Mouse (Mus musculus) B cell, adult 62 days (primary cell): Measurements from ENCODE around the gene Cdk5r2. TPM values are rescaled to one million over a fixed set of nuclear protein-coding genes. Genes with fewer than 3 reads are reported as not detected.

Experiments used
- total RNA-seq: library from RNA; stranded (reverse); gene quantifications from 4 replicates; pipeline ENCODE4 v1.2.4, GENCODE M21; 2023

Cdk5r2 gene
- not detected in 4 replicates for total RNA-seq

GRCm38 (mm10) chr1:74854306-74855056 is at the start of gene Cdk5r2:
Gene Cdk5r2 (plus strand): TSS chr1:74854934.

GRCm38 (mm10) chr1:74885369-74886042 is 30.8 kb downstream of the Cdk5r2 start, which contains the start of gene Fev:
Gene Fev (minus strand): TSS chr1:74885419.

DNA sequence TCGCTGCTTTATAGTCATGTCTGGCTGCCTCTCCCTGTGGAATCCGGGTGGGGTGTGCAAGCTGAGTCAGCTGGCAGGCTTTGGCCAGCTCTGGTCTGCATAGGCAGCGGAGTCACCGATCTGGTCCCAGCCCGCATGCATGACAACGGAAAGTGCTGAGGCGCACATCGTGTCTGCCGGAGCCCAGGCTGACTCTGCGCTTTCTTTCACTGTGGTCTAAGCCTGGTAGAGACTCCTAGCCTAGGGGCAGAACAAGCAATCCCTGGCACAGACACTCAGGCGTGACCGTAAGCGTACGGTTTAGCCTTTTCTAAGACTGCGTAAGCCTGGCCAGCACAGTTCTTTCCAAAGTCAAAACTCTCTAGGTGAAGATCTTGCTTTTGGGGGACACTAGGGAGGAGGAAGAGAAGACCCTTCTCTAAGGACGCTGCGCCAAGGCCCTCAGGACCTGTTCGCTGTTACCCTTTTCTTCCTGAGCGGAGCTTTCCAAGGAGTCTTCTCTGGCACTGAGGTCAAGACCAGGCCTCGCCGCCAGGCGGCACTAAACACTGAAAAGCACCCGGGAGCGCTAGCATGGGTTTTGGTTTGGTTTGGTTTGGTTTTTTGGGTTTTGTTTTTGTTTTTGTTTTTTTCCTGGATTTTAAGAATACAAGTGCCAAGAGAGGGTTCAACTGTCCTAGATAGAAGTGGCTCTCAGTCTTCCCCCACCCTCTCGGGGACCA is 38.6 kb downstream of the Cdk5r2 start, which contains the start of gene Cryba2:
Gene Cryba2 (minus strand): TSS at position 10 of the 722 bp plus-strand sequence.

Other genes with a start within 250 kb of the Cdk5r2 start
- gene Ttll4, start 193.2 kb upstream of the Cdk5r2 start, total RNA-seq: 40.5 to 45.2 TPM (median 43.5 TPM) in 4 replicates
- gene Cyp27a1, start 141.4 kb upstream of the Cdk5r2 start, total RNA-seq: 12.4 to 18.7 TPM (median 13.0 TPM) in 4 replicates
- gene Prkag3, start 105.7 kb upstream of the Cdk5r2 start, total RNA-seq: not detected in 4 replicates
- gene Wnt6, start 83.0 kb upstream of the Cdk5r2 start, total RNA-seq: not detected in 4 replicates
- gene Wnt10a, start 63.4 kb upstream of the Cdk5r2 start, total RNA-seq: 1.2 to 3.0 TPM (median 2.0 TPM) in 4 replicates
- gene Fev, start 30.5 kb downstream of the Cdk5r2 start, total RNA-seq: not detected in 4 replicates
- gene Cryba2, start 38.2 kb downstream of the Cdk5r2 start, total RNA-seq: not detected in 4 replicates
- not detected in 4 replicates for gene Cfap65, start 80.7 kb downstream of the Cdk5r2 start, total RNA-seq
- gene Ihh, start 96.7 kb downstream of the Cdk5r2 start, total RNA-seq: 0.32 to 0.88 TPM (median 0.42 TPM) in 4 replicates